Mouse (Mus musculus) activated CD4-positive, CD25-positive, alpha-beta regulatory T cell, adult 4 months (primary cell): ENCODE data around the gene Hoxc6. TPM values are rescaled to one million over a fixed set of nuclear protein-coding genes. Genes with fewer than 3 reads are reported as not detected.

ENCODE experiments used
- ATAC-seq: one replicate; pipeline ENCODE4 v1.8.0; 2017
- polyA plus RNA-seq, 2 experiments: library from polyadenylated mRNA; unstranded; fragments of 100-300 nt; shearing (Covaris generic); gene quantifications; one replicate each; pipeline ENCODE4 v1.2.1; 2017

Hoxc6 gene
- polyA plus RNA-seq, 2 experiments from 2014 or later = not detected

- ATAC-seq = no peak
These were observed 28.8 kb upstream of the Hoxc6 start for GRCm38 (mm10) chr15:102969296-102969695.

GRCm38 (mm10) chr15:102970740-102971139, 27.3 kb upstream of the Hoxc6 start:
- no peak for ATAC-seq

- no peak for ATAC-seq
These were observed 25.8 kb upstream of the Hoxc6 start for GRCm38 (mm10) chr15:102972254-102972653.

GRCm38 (mm10) chr15:102972753-102973152, 25.3 kb upstream of the Hoxc6 start:
- no peak for ATAC-seq

GRCm38 (mm10) chr15:102975034-102975433, 23.0 kb upstream of the Hoxc6 start:
- no peak for ATAC-seq

- ATAC-seq = no peak
These were observed 22.4 kb upstream of the Hoxc6 start for GRCm38 (mm10) chr15:102975688-102976111.

- no peak for ATAC-seq
These were observed 21.9 kb upstream of the Hoxc6 start, which contains the start of gene Hoxc9 for GRCm38 (mm10) chr15:102976171-102976570. Hoxc9 (plus strand) TSS chr15:102976439.

GRCm38 (mm10) chr15:102976631-102977422, 21.2 kb upstream of the Hoxc6 start:
- ATAC-seq = peak; percentile 49

- ATAC-seq = peak; percentile 17
These were observed 20.6 kb upstream of the Hoxc6 start for GRCm38 (mm10) chr15:102977423-102977974.

GRCm38 (mm10) chr15:102978615-102979515, 19.2 kb upstream of the Hoxc6 start:
- no peak for ATAC-seq

- ATAC-seq = no peak
These were observed 18.1 kb upstream of the Hoxc6 start for GRCm38 (mm10) chr15:102979936-102980335.

GRCm38 (mm10) chr15:102980352-102980751, 17.7 kb upstream of the Hoxc6 start:
- ATAC-seq = no peak

- ATAC-seq = no peak
These were observed 17.1 kb upstream of the Hoxc6 start for GRCm38 (mm10) chr15:102980912-102981311.

GRCm38 (mm10) chr15:102981379-102982288, 16.4 kb upstream of the Hoxc6 start:
- ATAC-seq = no peak

- no peak for ATAC-seq
These were observed 14.3 kb upstream of the Hoxc6 start for GRCm38 (mm10) chr15:102983716-102984115.

- ATAC-seq = no peak
These were observed 13.5 kb upstream of the Hoxc6 start for GRCm38 (mm10) chr15:102984521-102984920.

- no peak for ATAC-seq
These were observed 13.1 kb upstream of the Hoxc6 start for GRCm38 (mm10) chr15:102984925-102985324.

- peak; percentile 65 for ATAC-seq
These were observed 10.8 kb upstream of the Hoxc6 start for GRCm38 (mm10) chr15:102987124-102987833.

- ATAC-seq = no peak
These were observed 10.0 kb upstream of the Hoxc6 start for GRCm38 (mm10) chr15:102988078-102988477.

- ATAC-seq = no peak
These were observed 7.3 kb upstream of the Hoxc6 start, which contains the start of gene Hoxc8 for GRCm38 (mm10) chr15:102990461-102991397. Hoxc8 (plus strand) TSS chr15:102990607.
